Mouse (Mus musculus): ENCODE measurements around the gene Trim38. TPM values are rescaled to one million over a fixed set of nuclear protein-coding genes. Genes with fewer than 3 reads are reported as not detected.

Gene Trim38
- polyA plus RNA-seq, 1 experiment from 2014 or later, result not detected

Small RNAs within 50 kb of the gene (microRNA-seq; reads per million reads assigned to microRNA genes)
- gene Gm44314 (not detected), gene Gm44484 (not detected)

Other genes starting within 250 kb of the Trim38 start
- 3.2 and 3.3 TPM in 2 replicates for gene Hist1h4h, start 238.9 kb upstream of the Trim38 start, polyA plus RNA-seq (2014; fragmentation: Nextera tagmentation; extraction: Ambion mirVana)
- gene Hist1h2af, start 236.0 kb upstream of the Trim38 start, polyA plus RNA-seq (2014; fragmentation: Nextera tagmentation; extraction: Ambion mirVana), result 0.81 and 3.3 TPM in 2 replicates
- gene Hist1h3g, start 234.5 kb upstream of the Trim38 start, polyA plus RNA-seq (2014; fragmentation: Nextera tagmentation; extraction: Ambion mirVana), result 1.2 TPM in 1 of 2 replicates, not detected in the other
- 0.22 TPM in 1 of 2 replicates, not detected in the other for gene Hist1h2bh, start 226.5 kb upstream of the Trim38 start, polyA plus RNA-seq (2014; fragmentation: Nextera tagmentation; extraction: Ambion mirVana)
- 0.28 and 0.29 TPM in 2 replicates for gene Hist1h3f, start 225.9 kb upstream of the Trim38 start, polyA plus RNA-seq (2014; fragmentation: Nextera tagmentation; extraction: Ambion mirVana)
- not detected in 2 replicates for gene Hist1h4f, start 218.3 kb upstream of the Trim38 start, polyA plus RNA-seq (2014; fragmentation: Nextera tagmentation; extraction: Ambion mirVana)
- gene Hist1h1d, start 216.7 kb upstream of the Trim38 start, polyA plus RNA-seq (2014; fragmentation: Nextera tagmentation; extraction: Ambion mirVana), result 0.12 and 0.17 TPM in 2 replicates
- gene Hist1h3e, start 207.5 kb upstream of the Trim38 start, polyA plus RNA-seq (2014; fragmentation: Nextera tagmentation; extraction: Ambion mirVana), result 1.5 and 3.1 TPM in 2 replicates
- 21.8 and 22.5 TPM in 2 replicates for gene Hist1h2ae, start 198.7 kb upstream of the Trim38 start, polyA plus RNA-seq (2014; fragmentation: Nextera tagmentation; extraction: Ambion mirVana)
- gene Hist1h2bg, start 198.5 kb upstream of the Trim38 start, polyA plus RNA-seq (2014; fragmentation: Nextera tagmentation; extraction: Ambion mirVana), result 0.94 and 2.3 TPM in 2 replicates
- 0.91 and 1.8 TPM in 2 replicates for gene Hist1h2bf, start 195.7 kb upstream of the Trim38 start, polyA plus RNA-seq (2014; fragmentation: Nextera tagmentation; extraction: Ambion mirVana)
- gene Hist1h2ad, start 195.5 kb upstream of the Trim38 start, polyA plus RNA-seq (2014; fragmentation: Nextera tagmentation; extraction: Ambion mirVana), result 0.77 TPM in 1 of 2 replicates, not detected in the other
- gene Hist1h3d, start 194.2 kb upstream of the Trim38 start, polyA plus RNA-seq (2014; fragmentation: Nextera tagmentation; extraction: Ambion mirVana), result 1.4 and 2.2 TPM in 2 replicates
- 29.1 and 37.2 TPM in 2 replicates for gene Hist1h4d, start 188.3 kb upstream of the Trim38 start, polyA plus RNA-seq (2014; fragmentation: Nextera tagmentation; extraction: Ambion mirVana)
- 0.52 and 1.0 TPM in 2 replicates for gene Hist1h2be, start 148.8 kb upstream of the Trim38 start, polyA plus RNA-seq (2014; fragmentation: Nextera tagmentation; extraction: Ambion mirVana)
- 4.4 and 5.3 TPM in 2 replicates for gene Hist1h1e, start 147.4 kb upstream of the Trim38 start, polyA plus RNA-seq (2014; fragmentation: Nextera tagmentation; extraction: Ambion mirVana)
- 0.26 and 0.27 TPM in 2 replicates for gene Hist1h2ac, start 86.0 kb upstream of the Trim38 start, polyA plus RNA-seq (2014; fragmentation: Nextera tagmentation; extraction: Ambion mirVana)
- 14.5 and 15.1 TPM in 2 replicates for gene Hist1h2bc, start 85.7 kb upstream of the Trim38 start, polyA plus RNA-seq (2014; fragmentation: Nextera tagmentation; extraction: Ambion mirVana)
- gene Hist1h1t, start 74.1 kb upstream of the Trim38 start, polyA plus RNA-seq (2014; fragmentation: Nextera tagmentation; extraction: Ambion mirVana), result not detected in 2 replicates
- gene Hist1h4c, start 71.5 kb upstream of the Trim38 start, polyA plus RNA-seq (2014; fragmentation: Nextera tagmentation; extraction: Ambion mirVana), result 3.0 and 3.5 TPM in 2 replicates
- gene Hfe, start 59.1 kb upstream of the Trim38 start, polyA plus RNA-seq (2014; fragmentation: Nextera tagmentation; extraction: Ambion mirVana), result 4.8 and 7.0 TPM in 2 replicates
- 7.2 and 8.3 TPM in 2 replicates for gene Hist1h1c, start 31.1 kb upstream of the Trim38 start, polyA plus RNA-seq (2014; fragmentation: Nextera tagmentation; extraction: Ambion mirVana)
- gene Hist1h3c, start 24.3 kb upstream of the Trim38 start, polyA plus RNA-seq (2014; fragmentation: Nextera tagmentation; extraction: Ambion mirVana), result 1.1 TPM in 1 of 2 replicates, not detected in the other
- gene Hist1h2bb, start 23.2 kb upstream of the Trim38 start, polyA plus RNA-seq (2014; fragmentation: Nextera tagmentation; extraction: Ambion mirVana), result 0.64 TPM in 1 of 2 replicates, not detected in the other
- gene Hist1h2ab, start 18.8 kb upstream of the Trim38 start, polyA plus RNA-seq (2014; fragmentation: Nextera tagmentation; extraction: Ambion mirVana), result 6.7 and 9.8 TPM in 2 replicates
- 1.1 and 1.8 TPM in 2 replicates for gene Hist1h3b, start 17.6 kb upstream of the Trim38 start, polyA plus RNA-seq (2014; fragmentation: Nextera tagmentation; extraction: Ambion mirVana)
- gene Hist1h4b, start 12.9 kb upstream of the Trim38 start, polyA plus RNA-seq (2014; fragmentation: Nextera tagmentation; extraction: Ambion mirVana), result 2.1 TPM in 1 of 2 replicates, not detected in the other
- 0.55 TPM in 1 of 2 replicates, not detected in the other for gene Hist1h4a, start 8.7 kb upstream of the Trim38 start, polyA plus RNA-seq (2014; fragmentation: Nextera tagmentation; extraction: Ambion mirVana)
- gene Hist1h3a, start 7.5 kb upstream of the Trim38 start, polyA plus RNA-seq (2014; fragmentation: Nextera tagmentation; extraction: Ambion mirVana), result 0.94 and 2.1 TPM in 2 replicates
- gene Hist1h1a, start 6.2 kb upstream of the Trim38 start, polyA plus RNA-seq (2014; fragmentation: Nextera tagmentation; extraction: Ambion mirVana), result 0.50 and 1.1 TPM in 2 replicates
- gene Slc17a2, start 37.1 kb downstream of the Trim38 start, polyA plus RNA-seq (2014; fragmentation: Nextera tagmentation; extraction: Ambion mirVana), result not detected in 2 replicates
- gene Slc17a3, start 69.5 kb downstream of the Trim38 start, polyA plus RNA-seq (2014; fragmentation: Nextera tagmentation; extraction: Ambion mirVana), result not detected in 2 replicates
- not detected in 2 replicates for gene Slc17a1, start 97.8 kb downstream of the Trim38 start, polyA plus RNA-seq (2014; fragmentation: Nextera tagmentation; extraction: Ambion mirVana)
- gene Slc17a4, start 145.1 kb downstream of the Trim38 start, polyA plus RNA-seq (2014; fragmentation: Nextera tagmentation; extraction: Ambion mirVana), result not detected in 2 replicates
- not detected in 2 replicates for gene Hist1h2ba, start 164.2 kb downstream of the Trim38 start, polyA plus RNA-seq (2014; fragmentation: Nextera tagmentation; extraction: Ambion mirVana)
- not detected in 2 replicates for gene Hist1h2aa, start 164.5 kb downstream of the Trim38 start, polyA plus RNA-seq (2014; fragmentation: Nextera tagmentation; extraction: Ambion mirVana)
- 0.63 and 1.0 TPM in 2 replicates for gene Scgn, start 221.3 kb downstream of the Trim38 start, polyA plus RNA-seq (2014; fragmentation: Nextera tagmentation; extraction: Ambion mirVana)